Mouse (Mus musculus) cerebellum, adult 2 months (tissue): Measurements from ENCODE around the gene Hdac9.

ENCODE experiments used
- CTCF ChIP-seq: fragments of 200-500 bp; IDR thresholded peaks from 2 replicates; pipeline ENCODE4 v1.5.1; 2011; ENCODE audit warnings: low read depth, mild to moderate bottlenecking, control low read depth, low read length, moderate library complexity, borderline replicate concordance; ENCODE audit not compliant: insufficient read depth
- POLR2A ChIP-seq: fragments of 200-500 bp; IDR thresholded peaks from 2 replicates; pipeline ENCODE4 v1.6.1; 2011; ENCODE audit warnings: low read length, control low read depth, borderline replicate concordance; ENCODE audit not compliant: insufficient read depth

GRCm38 (mm10) chr12:34351906-34352305 lies 565.0 kb downstream of the Hdac9 start:
- TF ChIP-seq CTCF (no peak), POLR2A (no peak)
